Mouse (Mus musculus) intestine, embryonic 16.5 days (tissue): ENCODE data around the gene Lsm12. TPM values are rescaled to one million over a fixed set of nuclear protein-coding genes. Genes with fewer than 3 reads are reported as not detected.

Experiments
- ATAC-seq: fragments of 200-750 bp; cut with Nextera tagmentation; 2 replicates; pipeline ENCODE4 v1.8.0; 2017; ENCODE audit warnings: moderate TSS enrichment, moderate library complexity
- H3K27ac ChIP-seq: fragments of 300-500 bp; sonication (generic); 2 replicates; pipeline ENCODE4 v1.5.1; 2014; ENCODE audit warnings: mild to moderate bottlenecking, low read length
- H3K27me3 ChIP-seq: fragments of 300-500 bp; sonication (generic); replicated peaks from 2 replicates; pipeline ENCODE4 v1.6.1; 2014; ENCODE audit warnings: low read length, control low read depth, mixed read lengths; ENCODE audit not compliant: control insufficient read depth, insufficient read depth
- H3K36me3 ChIP-seq: fragments of 300-500 bp; sonication (generic); 2 replicates; pipeline ENCODE4 v1.6.1; 2014; ENCODE audit warnings: low read length, control low read depth; ENCODE audit not compliant: control insufficient read depth, insufficient read depth
- H3K4me1 ChIP-seq: fragments of 300-500 bp; sonication (generic); 2 replicates; pipeline ENCODE4 v1.6.1; 2014; ENCODE audit warnings: low read length, control low read depth, mixed read lengths; ENCODE audit not compliant: control insufficient read depth, insufficient read depth
- H3K4me2 ChIP-seq: fragments of 300-500 bp; sonication (generic); 2 replicates; pipeline ENCODE4 v1.6.1; 2014; ENCODE audit warnings: low read depth, low read length, control low read depth
- H3K4me3 ChIP-seq: fragments of 300-500 bp; sonication (generic); 2 replicates; pipeline ENCODE4 v1.5.1; 2014; ENCODE audit warnings: mild to moderate bottlenecking, low read length
- H3K9ac ChIP-seq: fragments of 300-500 bp; sonication (generic); 2 replicates; pipeline ENCODE4 v1.6.1; 2014; ENCODE audit warnings: low read depth, low read length
- H3K9me3 ChIP-seq: fragments of 300-500 bp; sonication (generic); 2 replicates; pipeline ENCODE4 v1.6.1; 2016; ENCODE audit warnings: low read length, control low read depth; ENCODE audit not compliant: control insufficient read depth
- WGBS: fragments of 180-500 bp; shearing (Covaris S2); extraction: QIAGEN DNeasy Blood & Tissue Kit; methylation state at CpG from one replicate; pipeline ENCODE4 v1.1.7; 2014; 5-methylcytosine and 5-hydroxymethylcytosine counted together
- polyA plus RNA-seq: library from polyadenylated mRNA; unstranded; fragments of >200 nt; fragmentation: Nextera tagmentation; extraction: Ambion mirVana; gene quantifications from 2 replicates; pipeline ENCODE4 v1.2.1, GENCODE M21; 2015

Lsm12 gene
- polyA plus RNA-seq, 1 experiment from 2014 or later, result 115 TPM

DNA sequence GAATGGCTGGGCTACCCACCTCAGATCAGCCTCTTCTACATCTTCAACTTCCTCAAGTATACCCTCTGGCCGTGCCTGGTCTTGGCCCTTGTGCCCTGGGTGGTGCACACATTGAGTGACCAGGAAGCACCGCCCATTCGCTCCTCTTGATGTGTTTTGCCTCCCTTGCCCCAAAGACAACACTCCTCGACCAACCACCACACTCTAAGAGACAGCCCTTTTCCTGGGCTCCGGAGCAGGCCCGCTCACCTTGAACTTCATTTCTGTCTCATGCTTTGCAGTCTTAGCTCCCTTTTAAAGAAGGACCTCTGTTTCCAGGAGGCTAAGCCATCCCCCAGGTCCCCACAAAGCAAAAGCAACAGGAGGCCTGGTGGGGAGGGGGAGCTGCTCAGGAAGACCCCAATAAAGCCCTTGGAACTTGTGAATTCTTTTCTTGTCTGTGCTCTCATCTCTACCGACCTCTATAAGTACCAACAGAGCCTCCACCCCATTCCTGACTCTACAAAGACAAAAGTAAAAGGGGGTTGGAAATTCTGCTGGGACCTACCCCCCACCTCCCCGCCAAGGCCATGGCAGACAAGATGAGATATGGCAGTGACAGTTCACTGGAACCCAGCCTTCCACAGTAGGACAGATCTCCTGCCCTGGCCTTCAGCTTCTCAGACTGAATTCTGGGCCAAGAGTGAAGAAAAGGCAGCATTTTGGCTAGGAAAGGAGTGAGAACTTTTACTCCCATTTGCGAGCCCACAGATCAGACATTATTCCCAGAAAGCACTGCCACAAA, 8.8 kb upstream of the Lsm12 start:
- H3K36me3 ChIP-seq, result peaks cover 16% of the 10 kb centered on the region; the same call in 1 of the 2 replicates
- ATAC-seq, result no peak
- no peak overlapping the region for H3K4me2 ChIP-seq
- WGBS, result 84% methylated on average over 9 of the region's 9 CpGs
- no peak overlapping the region for H3K27ac ChIP-seq
- H3K9me3 ChIP-seq, result no peaks in the 10 kb centered on the region
- H3K9ac ChIP-seq, result no peak overlapping the region
- no peaks in the 10 kb centered on the region for H3K27me3 ChIP-seq
- H3K4me1 ChIP-seq, result peaks cover 12% of the 10 kb centered on the region; the same call in 1 of the 2 replicates
- H3K4me3 ChIP-seq, result no peak overlapping the region

DNA sequence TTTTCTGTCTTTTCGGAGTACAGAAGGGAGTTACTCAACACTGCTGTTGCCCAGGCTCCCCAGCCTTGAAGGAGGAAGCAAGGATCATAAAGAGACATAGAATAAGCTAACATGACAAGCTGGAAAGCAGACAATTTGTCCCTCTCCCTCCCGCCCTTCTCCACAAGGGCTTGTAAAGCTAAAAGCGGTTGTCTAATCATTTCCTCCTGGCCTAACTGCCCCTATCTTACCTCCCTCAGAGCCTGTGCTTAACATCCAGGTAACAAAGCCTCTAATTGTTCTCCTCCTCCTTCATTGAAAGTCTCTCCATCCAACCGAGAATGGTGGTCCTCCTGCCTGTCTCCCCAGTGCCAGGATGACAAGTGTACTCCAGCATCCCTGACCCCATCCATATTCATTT, 5.8 kb upstream of the Lsm12 start:
- Histone ChIP-seq H3K36me3 (peaks cover 4% of the 10 kb centered on the region; the same call in 1 of the 2 replicates), H3K9me3 (no peaks in the 10 kb centered on the region), H3K4me3 (no peak overlapping the region), H3K27me3 (no peaks in the 10 kb centered on the region), H3K4me1 (peaks cover 12% of the 10 kb centered on the region; the same call in 1 of the 2 replicates), H3K27ac (no peak overlapping the region; the same call in 1 of the 2 replicates), H3K4me2 (peak overlapping the region; percentile 91; the same call in 1 of the 2 replicates), H3K9ac (peak overlapping the region; percentile 41; the same call in 1 of the 2 replicates)
- ATAC-seq, result no peak
- 40% methylated on average over 4 of the region's 4 CpGs for WGBS

DNA sequence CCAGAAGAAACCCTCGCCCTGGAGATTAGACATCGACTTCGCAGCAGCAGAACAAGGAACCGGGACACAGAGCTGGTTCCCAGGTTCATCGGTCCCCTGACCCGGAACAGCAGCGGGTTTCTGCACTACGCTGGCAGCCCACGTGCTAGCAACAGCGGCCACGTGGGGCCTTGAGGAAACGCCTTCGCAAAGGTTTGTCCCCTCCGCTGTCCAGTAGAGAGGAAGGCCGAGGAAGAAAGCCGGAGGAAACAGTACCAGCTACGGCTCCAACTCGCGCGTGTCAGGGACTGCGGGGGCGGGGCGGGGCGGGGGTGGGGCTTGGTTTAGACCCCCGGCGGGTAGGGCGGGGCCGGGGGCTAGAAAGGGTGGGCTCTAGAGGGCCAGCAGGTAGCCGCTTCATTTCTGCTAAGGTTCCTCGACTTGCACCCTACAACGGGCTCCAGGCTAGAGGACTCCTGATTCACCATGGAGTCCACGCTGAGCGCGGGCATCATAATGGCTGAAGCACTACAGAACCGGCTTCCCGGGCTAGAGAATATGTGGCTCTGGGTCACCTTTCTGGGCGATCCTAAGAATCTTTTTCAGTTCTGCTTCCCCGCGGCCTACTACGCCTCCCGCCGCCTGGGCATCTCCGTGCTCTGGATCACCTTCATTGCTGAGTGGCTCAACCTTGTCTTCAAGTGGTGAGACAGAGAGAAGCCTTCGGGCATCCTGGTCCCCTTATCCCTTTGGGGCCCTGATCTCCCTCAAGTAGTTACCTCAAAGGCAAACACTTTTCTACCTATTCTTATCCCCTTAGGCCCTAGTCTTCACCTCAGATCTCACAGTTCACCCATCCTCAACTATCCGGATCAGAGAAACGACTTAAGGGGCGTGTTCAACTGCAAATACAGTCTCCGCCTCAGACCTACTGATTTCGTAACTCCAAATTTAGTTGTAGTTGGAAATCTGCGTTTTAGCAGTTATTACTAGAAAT, 4.7 kb upstream of the Lsm12 start, which contains the start of gene G6pc3:
TSS of gene G6pc3 (plus strand) at position 160 of the 976 bp plus-strand sequence.
- H3K4me1 ChIP-seq, result peaks cover 12% of the 10 kb centered on the region; the same call in 1 of the 2 replicates
- H3K9ac ChIP-seq, result peak within 1 kb of the TSS; percentile 74
- ATAC-seq, result peak; percentile 78
- no peaks in the 10 kb centered on the region for H3K27me3 ChIP-seq
- 2% methylated on average over 46 of the region's 50 CpGs for WGBS
- H3K4me2 ChIP-seq, result peak within 1 kb of the TSS; percentile 91
- peak within 1 kb of the TSS; percentile 69 for H3K4me3 ChIP-seq
- H3K27ac ChIP-seq, result peak within 1 kb of the TSS; percentile 69
- H3K36me3 ChIP-seq, result 0 out of 2 replicates have a peak, but pooled peaks cover 2% of the 10 kb centered on the region
- no peaks in the 10 kb centered on the region for H3K9me3 ChIP-seq

DNA sequence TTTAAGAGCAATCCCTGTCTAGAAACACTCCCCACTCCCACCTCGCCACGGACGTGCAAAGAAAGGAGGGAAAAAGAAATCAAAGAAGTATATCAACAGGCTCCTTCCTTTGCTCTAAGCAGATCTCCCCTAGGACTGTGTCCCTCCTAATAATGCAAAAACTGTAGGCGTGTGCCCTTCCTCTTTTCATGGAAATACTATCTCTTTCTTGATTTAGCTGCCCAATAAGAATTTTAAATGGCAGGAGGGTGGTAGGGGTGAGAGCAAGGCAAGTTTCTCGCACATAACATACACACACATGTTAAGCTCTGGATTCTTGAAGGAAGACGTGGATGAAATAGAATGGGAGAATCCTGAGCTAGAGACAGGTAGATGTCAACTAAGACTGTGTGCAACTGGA, 3.9 kb upstream of the Lsm12 start:
- peak overlapping the region; percentile 69 for H3K4me3 ChIP-seq
- peak overlapping the region; percentile 91 for H3K4me2 ChIP-seq
- no peaks in the 10 kb centered on the region for H3K27me3 ChIP-seq
- H3K36me3 ChIP-seq, result 0 out of 2 replicates have a peak, but pooled peaks cover 2% of the 10 kb centered on the region
- H3K9me3 ChIP-seq, result no peaks in the 10 kb centered on the region
- peak; percentile 0; the same call in 1 of the 2 replicates for ATAC-seq
- WGBS, result 68% methylated on average over 6 of the region's 6 CpGs
- peak overlapping the region; percentile 69 for H3K27ac ChIP-seq
- peak overlapping the region; percentile 74 for H3K9ac ChIP-seq
- H3K4me1 ChIP-seq, result peaks cover 12% of the 10 kb centered on the region; the same call in 1 of the 2 replicates

DNA sequence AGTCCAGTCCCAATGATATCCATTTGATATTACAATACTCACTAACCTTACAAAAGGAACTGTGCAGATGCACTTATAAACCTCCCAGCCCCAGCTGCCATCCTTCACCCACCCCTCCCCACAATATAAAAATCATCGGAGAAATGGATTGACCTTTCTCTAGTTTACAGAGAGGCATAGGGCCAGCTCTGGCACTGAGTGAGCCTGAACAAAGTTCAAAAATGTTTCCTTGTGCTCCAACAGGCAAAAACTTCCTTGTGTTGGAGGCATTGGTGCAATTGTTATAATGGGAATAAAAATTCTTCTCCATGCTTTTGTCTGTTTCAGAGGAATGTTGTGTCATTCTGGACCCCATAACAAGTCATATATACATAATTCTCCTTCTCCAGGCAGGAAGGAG, 1.1 kb upstream of the Lsm12 start:
- no peak for ATAC-seq
- peak overlapping the region; percentile 92 for H3K27ac ChIP-seq

DNA sequence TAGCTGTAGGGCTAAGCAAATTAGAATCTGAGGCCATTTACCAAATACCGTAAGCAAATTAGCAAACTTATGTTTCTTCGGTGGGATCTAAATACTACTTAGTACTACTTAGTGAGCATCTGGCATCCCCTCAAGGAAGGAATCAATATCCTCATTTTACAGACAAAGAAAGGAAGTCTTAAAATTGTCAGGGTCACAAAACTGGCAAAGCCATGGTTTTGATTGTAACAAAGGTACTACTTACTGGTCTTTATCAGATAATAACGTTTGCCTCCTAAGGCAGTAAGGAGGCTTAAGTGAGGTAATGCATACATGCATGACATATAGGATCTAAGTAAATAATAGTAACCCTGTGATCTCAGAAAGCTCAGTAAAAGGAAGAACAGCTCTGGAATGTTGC, 581 bp upstream of the Lsm12 start:
- no peak for ATAC-seq
- peaks cover 2% of the 10 kb centered on the region; the same call in 1 of the 2 replicates for H3K36me3 ChIP-seq
- no peaks in the 10 kb centered on the region for H3K9me3 ChIP-seq
- H3K4me3 ChIP-seq, result peak overlapping the region; percentile 94
- peak overlapping the region; percentile 94; the same call in 1 of the 2 replicates for H3K9ac ChIP-seq
- peak overlapping the region; percentile 64 for H3K4me2 ChIP-seq
- peaks cover 12% of the 10 kb centered on the region for H3K4me1 ChIP-seq
- peak overlapping the region; percentile 92 for H3K27ac ChIP-seq
- WGBS, result 46% methylated on average over 3 of the region's 3 CpGs
- H3K27me3 ChIP-seq, result no peaks in the 10 kb centered on the region

More for the DNA sequence above, 1.1 kb upstream of the Lsm12 start:
- Histone ChIP-seq H3K36me3 (peaks cover 2% of the 10 kb centered on the region; the same call in 1 of the 2 replicates), H3K9ac (no peak overlapping the region), H3K4me2 (no peak overlapping the region), H3K27me3 (no peaks in the 10 kb centered on the region), H3K4me1 (peaks cover 16% of the 10 kb centered on the region), H3K9me3 (no peaks in the 10 kb centered on the region), H3K4me3 (no peak overlapping the region)
- WGBS, result 55% methylated on average over 1 of the region's 1 CpGs

DNA sequence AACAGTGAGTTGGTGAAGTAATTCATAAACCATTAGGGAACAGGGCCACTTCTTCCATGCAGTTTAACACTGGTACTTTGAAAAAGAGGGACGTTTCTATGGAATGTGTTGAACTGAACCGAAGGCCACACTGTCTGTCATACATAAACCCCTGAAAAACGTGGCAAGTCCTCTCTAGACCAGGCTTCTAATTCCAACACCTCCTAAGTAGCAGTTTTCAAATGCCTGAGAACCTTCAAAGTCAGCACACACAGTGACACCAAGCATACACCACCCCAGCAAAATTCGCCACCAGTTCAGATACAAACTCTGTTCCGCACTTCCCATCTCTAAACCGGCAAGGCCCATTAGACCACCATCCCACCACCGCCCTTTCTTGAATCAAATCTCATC, 847 bp downstream of the Lsm12 start:
- peak overlapping the region; percentile 92 for H3K27ac ChIP-seq

DNA sequence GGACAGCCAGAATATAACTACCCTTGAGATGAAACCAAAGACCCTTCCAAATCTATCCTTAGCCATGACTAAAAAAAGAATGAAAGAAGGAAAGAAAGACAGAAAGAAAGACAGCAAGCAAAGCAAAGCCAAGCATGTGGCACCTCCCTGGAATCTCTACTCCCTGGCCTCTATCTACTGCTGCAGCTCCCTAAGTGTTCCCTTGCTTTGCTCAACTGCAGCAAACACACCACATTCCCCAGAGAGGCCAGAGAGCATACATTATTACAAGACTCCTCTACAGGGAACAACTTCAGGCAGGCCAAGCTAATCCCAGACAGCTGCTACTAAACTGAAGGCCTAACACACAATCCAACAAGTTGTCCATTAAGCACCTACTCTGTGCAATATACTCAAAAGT, 5.3 kb downstream of the Lsm12 start:
- no peak overlapping the region for H3K4me2 ChIP-seq
- H3K36me3 ChIP-seq, result peaks cover 14% of the 10 kb centered on the region
- no peak overlapping the region for H3K9ac ChIP-seq
- no peaks in the 10 kb centered on the region for H3K9me3 ChIP-seq
- no peak for ATAC-seq
- H3K4me3 ChIP-seq, result no peak overlapping the region
- H3K4me1 ChIP-seq, result peaks cover 10% of the 10 kb centered on the region
- no peaks in the 10 kb centered on the region for H3K27me3 ChIP-seq
- H3K27ac ChIP-seq, result no peak overlapping the region

More for the DNA sequence above, 847 bp downstream of the Lsm12 start:
- Histone ChIP-seq H3K4me3 (peak overlapping the region; percentile 94), H3K27me3 (no peaks in the 10 kb centered on the region), H3K36me3 (peaks cover 2% of the 10 kb centered on the region; the same call in 1 of the 2 replicates), H3K4me1 (peaks cover 8% of the 10 kb centered on the region), H3K9me3 (no peaks in the 10 kb centered on the region), H3K4me2 (peak overlapping the region; percentile 83), H3K9ac (peak overlapping the region; percentile 94)
- ATAC-seq, result no peak
- 5% methylated on average over 7 of the region's 7 CpGs for WGBS
